Mouse (Mus musculus) cortical plate, adult 2 months (tissue): ENCODE results near the gene Ssbp4. TPM values are rescaled to one million over a fixed set of nuclear protein-coding genes. Genes with fewer than 3 reads are reported as not detected.

Experiments
- H3K27ac ChIP-seq: fragments of 200-500 bp; 2 replicates; pipeline ENCODE4 v1.5.1; 2012; ENCODE audit warnings: low read length, control low read depth, inconsistent platforms; ENCODE audit not compliant: insufficient read depth
- H3K4me1 ChIP-seq: fragments of 200-500 bp; 2 replicates; pipeline ENCODE4 v1.6.1; 2011; ENCODE audit warnings: low read length; ENCODE audit not compliant: control insufficient read depth, insufficient read depth
- H3K4me3 ChIP-seq: fragments of 200-500 bp; 2 replicates; pipeline ENCODE4 v1.5.1; 2011; ENCODE audit warnings: mild to moderate bottlenecking, low read length, control low read depth; ENCODE audit not compliant: insufficient read depth
- CTCF ChIP-seq: fragments of 200-500 bp; IDR thresholded peaks from 2 replicates; pipeline ENCODE4 v1.5.1; 2011; ENCODE audit warnings: mild to moderate bottlenecking, control low read depth, low read length; ENCODE audit not compliant: insufficient read depth; ENCODE audit errors: extremely low read depth
- POLR2A ChIP-seq: fragments of 200-500 bp; IDR thresholded peaks from 2 replicates; pipeline ENCODE4 v1.6.1; 2011; ENCODE audit warnings: mild to moderate bottlenecking, low read length, control low read depth; ENCODE audit not compliant: insufficient read depth; ENCODE audit errors: extremely low read depth
- polyA plus RNA-seq: library from polyadenylated mRNA; depleted of rRNA; stranded (reverse); fragments of >200 nt; gene quantifications from 2 replicates; pipeline ENCODE4 v1.2.3, GENCODE M21; 2012

Gene Ssbp4
- polyA plus RNA-seq, 1 experiment, result 241 TPM

- no peak for TF ChIP-seq POLR2A
- no peak for TF ChIP-seq CTCF
- Histone ChIP-seq H3K4me3 (no peak overlapping the region), H3K27ac (0 out of 2 replicates have a peak overlapping the region, but pooled peaks have one; percentile 86), H3K4me1 (peaks cover 17% of the 10 kb centered on the region)
These were observed 48.1 kb downstream of the Ssbp4 start for GRCm38 (mm10) chr8:70560564-70560963.

- H3K4me1 ChIP-seq, result peaks cover 15% of the 10 kb centered on the region
- 0 out of 2 replicates have a peak overlapping the region, but pooled peaks have one; percentile 86 for H3K27ac ChIP-seq
- no peak for TF ChIP-seq POLR2A
- TF ChIP-seq CTCF, result peak; percentile 45
- H3K4me3 ChIP-seq, result no peak overlapping the region
These were observed 48.6 kb downstream of the Ssbp4 start for GRCm38 (mm10) chr8:70560096-70560495.

- no peak overlapping the region for H3K4me3 ChIP-seq
- H3K4me1 ChIP-seq, result peaks cover 16% of the 10 kb centered on the region
- no peak overlapping the region for H3K27ac ChIP-seq
- TF ChIP-seq CTCF (0 out of 2 replicates have a peak, but pooled peaks have one; percentile 3), POLR2A (no peak)
These were observed 49.7 kb downstream of the Ssbp4 start for GRCm38 (mm10) chr8:70558983-70559382.

GRCm38 (mm10) chr8:70558334-70558733 lies 50.3 kb downstream of the Ssbp4 start:
- peaks cover 21% of the 10 kb centered on the region for H3K4me1 ChIP-seq
- H3K27ac ChIP-seq, result 0 out of 2 replicates have a peak overlapping the region, but pooled peaks have one; percentile 42
- no peak overlapping the region for H3K4me3 ChIP-seq
- TF ChIP-seq POLR2A (no peak), CTCF (no peak)

- Histone ChIP-seq H3K4me3 (no peak overlapping the region), H3K27ac (no peak overlapping the region), H3K4me1 (peaks cover 25% of the 10 kb centered on the region)
- TF ChIP-seq CTCF (no peak), POLR2A (no peak)
These were observed 53.5 kb downstream of the Ssbp4 start for GRCm38 (mm10) chr8:70555079-70555747.

- peaks cover 21% of the 10 kb centered on the region for H3K4me1 ChIP-seq
- H3K27ac ChIP-seq, result no peak overlapping the region
- TF ChIP-seq POLR2A (no peak), CTCF (no peak)
- H3K4me3 ChIP-seq, result no peak overlapping the region
These were observed 54.9 kb downstream of the Ssbp4 start for GRCm38 (mm10) chr8:70553740-70554139.

- H3K4me1 ChIP-seq, result peaks cover 20% of the 10 kb centered on the region
- H3K27ac ChIP-seq, result 0 out of 2 replicates have a peak overlapping the region, but pooled peaks have one; percentile 15
These were observed 55.8 kb downstream of the Ssbp4 start for GRCm38 (mm10) chr8:70552836-70553235.

GRCm38 (mm10) chr8:70551558-70552161 lies 57.0 kb downstream of the Ssbp4 start:
- peak overlapping the region; percentile 11; the same call in 1 of the 2 replicates for H3K27ac ChIP-seq
- TF ChIP-seq CTCF, result no peak
- H3K4me3 ChIP-seq, result no peak overlapping the region
- peaks cover 20% of the 10 kb centered on the region for H3K4me1 ChIP-seq

More at GRCm38 (mm10) chr8:70552836-70553235, 55.8 kb downstream of the Ssbp4 start:
- TF ChIP-seq CTCF (no peak), POLR2A (no peak)
- no peak overlapping the region for H3K4me3 ChIP-seq

GRCm38 (mm10) chr8:70549412-70550184 lies 59.1 kb downstream of the Ssbp4 start:
- H3K4me3 ChIP-seq, result no peak overlapping the region
- no peak for TF ChIP-seq POLR2A
- TF ChIP-seq CTCF, result no peak
- H3K27ac ChIP-seq, result no peak overlapping the region
- peaks cover 24% of the 10 kb centered on the region for H3K4me1 ChIP-seq
